Mouse (Mus musculus): Measurements from ENCODE around the gene Epb41. TPM values are rescaled to one million over a fixed set of nuclear protein-coding genes. Genes with fewer than 3 reads are reported as not detected.

Epb41 gene
- polyA plus RNA-seq, 1 experiment = 15.7 TPM

GRCm38 (mm10) chr4:132027167-132027566, 48.0 kb downstream of the Epb41 start:
- Histone ChIP-seq H3K36me3 (ENCODE audit: control insufficient read depth, insufficient read depth, low read length) (no peaks in the 10 kb centered on the region), H3K4me3 (ENCODE audit: low read depth, low read length) (no peak overlapping the region), H3K27ac (ENCODE audit: insufficient read depth, low read depth, low read length) (no peak overlapping the region), H3K27me3 (ENCODE audit: control insufficient read depth, insufficient read depth, low read length) (no peaks in the 10 kb centered on the region), H3K4me1 (ENCODE audit: control insufficient read depth, insufficient read depth, insufficient read length, low read length) (no peaks in the 10 kb centered on the region)
- WGBS = 87% methylated on average over 6 of the region's 6 CpGs
- no peak for TF ChIP-seq CTCF (IDR thresholded peaks at IDR 0.05; ENCODE audit: extremely low read depth, insufficient read length, insufficient replicate concordance, low read depth, low read length)
- no peak for TF ChIP-seq POLR2A (IDR thresholded peaks at IDR 0.05; ENCODE audit: low read depth, low read length)

- WGBS = 50% methylated on average over 5 of the region's 5 CpGs
- no peaks in the 10 kb centered on the region for H3K4me1 ChIP-seq (ENCODE audit: control insufficient read depth, insufficient read depth, insufficient read length, low read length)
- H3K4me3 ChIP-seq (ENCODE audit: low read depth, low read length) = no peak overlapping the region
- H3K36me3 ChIP-seq (ENCODE audit: control insufficient read depth, insufficient read depth, low read length) = no peaks in the 10 kb centered on the region
- H3K27ac ChIP-seq (ENCODE audit: insufficient read depth, low read depth, low read length) = no peak overlapping the region
- H3K27me3 ChIP-seq (ENCODE audit: control insufficient read depth, insufficient read depth, low read length) = no peaks in the 10 kb centered on the region
- TF ChIP-seq POLR2A (IDR thresholded peaks at IDR 0.05; ENCODE audit: low read depth, low read length) (no peak), CTCF (IDR thresholded peaks at IDR 0.05; ENCODE audit: extremely low read depth, insufficient read length, insufficient replicate concordance, low read depth, low read length) (no peak)
Observed at GRCm38 (mm10) chr4:132025738-132026527, 49.2 kb downstream of the Epb41 start.

GRCm38 (mm10) chr4:132025264-132025663, 49.9 kb downstream of the Epb41 start:
- H3K36me3 ChIP-seq (ENCODE audit: control insufficient read depth, insufficient read depth, low read length) = no peaks in the 10 kb centered on the region
- no peaks in the 10 kb centered on the region for H3K4me1 ChIP-seq (ENCODE audit: control insufficient read depth, insufficient read depth, insufficient read length, low read length)
- H3K27ac ChIP-seq (ENCODE audit: insufficient read depth, low read depth, low read length) = no peak overlapping the region
- 53% methylated on average over 2 of the region's 2 CpGs for WGBS
- no peaks in the 10 kb centered on the region for H3K27me3 ChIP-seq (ENCODE audit: control insufficient read depth, insufficient read depth, low read length)
- H3K4me3 ChIP-seq (ENCODE audit: low read depth, low read length) = no peak overlapping the region
- TF ChIP-seq CTCF (IDR thresholded peaks at IDR 0.05; ENCODE audit: extremely low read depth, insufficient read length, insufficient replicate concordance, low read depth, low read length) = no peak
- TF ChIP-seq POLR2A (IDR thresholded peaks at IDR 0.05; ENCODE audit: low read depth, low read length) = no peak

GRCm38 (mm10) chr4:132023816-132024215, 51.3 kb downstream of the Epb41 start:
- 94% methylated on average over 2 of the region's 2 CpGs for WGBS
- no peaks in the 10 kb centered on the region for H3K4me1 ChIP-seq (ENCODE audit: control insufficient read depth, insufficient read depth, insufficient read length, low read length)
- H3K4me3 ChIP-seq (ENCODE audit: low read depth, low read length) = no peak overlapping the region
- no peaks in the 10 kb centered on the region for H3K27me3 ChIP-seq (ENCODE audit: control insufficient read depth, insufficient read depth, low read length)
- TF ChIP-seq POLR2A (IDR thresholded peaks at IDR 0.05; ENCODE audit: low read depth, low read length) (no peak), CTCF (IDR thresholded peaks at IDR 0.05; ENCODE audit: extremely low read depth, insufficient read length, insufficient replicate concordance, low read depth, low read length) (no peak)
- no peaks in the 10 kb centered on the region for H3K36me3 ChIP-seq (ENCODE audit: control insufficient read depth, insufficient read depth, low read length)
- H3K27ac ChIP-seq (ENCODE audit: insufficient read depth, low read depth, low read length) = no peak overlapping the region

- Histone ChIP-seq H3K27ac (ENCODE audit: insufficient read depth, low read depth, low read length) (no peak overlapping the region), H3K27me3 (ENCODE audit: control insufficient read depth, insufficient read depth, low read length) (no peaks in the 10 kb centered on the region), H3K4me3 (ENCODE audit: low read depth, low read length) (no peak overlapping the region), H3K36me3 (ENCODE audit: control insufficient read depth, insufficient read depth, low read length) (no peaks in the 10 kb centered on the region), H3K4me1 (ENCODE audit: control insufficient read depth, insufficient read depth, insufficient read length, low read length) (no peaks in the 10 kb centered on the region)
- no peak for TF ChIP-seq POLR2A (IDR thresholded peaks at IDR 0.05; ENCODE audit: low read depth, low read length)
- TF ChIP-seq CTCF (IDR thresholded peaks at IDR 0.05; ENCODE audit: extremely low read depth, insufficient read length, insufficient replicate concordance, low read depth, low read length) = peak; percentile 25; the same call in 1 of the 2 replicates
- WGBS = 93% methylated on average over 4 of the region's 4 CpGs
Observed at GRCm38 (mm10) chr4:132022639-132023038, 52.5 kb downstream of the Epb41 start.

- TF ChIP-seq POLR2A (IDR thresholded peaks at IDR 0.05; ENCODE audit: low read depth, low read length) = no peak
- no peak for TF ChIP-seq CTCF (IDR thresholded peaks at IDR 0.05; ENCODE audit: extremely low read depth, insufficient read length, insufficient replicate concordance, low read depth, low read length)
- H3K27me3 ChIP-seq (ENCODE audit: control insufficient read depth, insufficient read depth, low read length) = no peaks in the 10 kb centered on the region
Observed at GRCm38 (mm10) chr4:132021883-132022282, 53.2 kb downstream of the Epb41 start.

GRCm38 (mm10) chr4:132018547-132018946, 56.6 kb downstream of the Epb41 start:
- H3K4me1 ChIP-seq (ENCODE audit: control insufficient read depth, insufficient read depth, insufficient read length, low read length) = no peaks in the 10 kb centered on the region
- H3K27ac ChIP-seq (ENCODE audit: insufficient read depth, low read depth, low read length) = no peak overlapping the region
- H3K27me3 ChIP-seq (ENCODE audit: control insufficient read depth, insufficient read depth, low read length) = no peaks in the 10 kb centered on the region
- no peak for TF ChIP-seq POLR2A (IDR thresholded peaks at IDR 0.05; ENCODE audit: low read depth, low read length)
- TF ChIP-seq CTCF (IDR thresholded peaks at IDR 0.05; ENCODE audit: extremely low read depth, insufficient read length, insufficient replicate concordance, low read depth, low read length) = no peak
- H3K36me3 ChIP-seq (ENCODE audit: control insufficient read depth, insufficient read depth, low read length) = no peaks in the 10 kb centered on the region
- H3K4me3 ChIP-seq (ENCODE audit: low read depth, low read length) = no peak overlapping the region
- 70% methylated on average over 4 of the region's 4 CpGs for WGBS

More at GRCm38 (mm10) chr4:132021883-132022282, 53.2 kb downstream of the Epb41 start:
- Histone ChIP-seq H3K4me1 (ENCODE audit: control insufficient read depth, insufficient read depth, insufficient read length, low read length) (no peaks in the 10 kb centered on the region), H3K36me3 (ENCODE audit: control insufficient read depth, insufficient read depth, low read length) (no peaks in the 10 kb centered on the region), H3K4me3 (ENCODE audit: low read depth, low read length) (no peak overlapping the region), H3K27ac (ENCODE audit: insufficient read depth, low read depth, low read length) (no peak overlapping the region)
- 93% methylated on average over 7 of the region's 7 CpGs for WGBS
